Mouse (Mus musculus): ENCODE data around the gene Olfr523.
"Not testable (repeated sequence)": the region's sequence is repeated elsewhere in the genome, so short reads cannot be mapped to it uniquely, and the experiment has no call there.

Olfr523 gene

GRCm38 (mm10) chr7:140172936-140173335, at the start of gene Olfr523:
Gene Olfr523, plus strand, starts transcription at chr7:140173217.
- no peak for DNase-seq

GRCm38 (mm10) chr7:140124382-140124781, 48.6 kb upstream of the Olfr523 start:
- no peak for DNase-seq

- DNase-seq, result peak; percentile 97
These were observed 47.6 kb upstream of the Olfr523 start for GRCm38 (mm10) chr7:140125278-140126021.

GRCm38 (mm10) chr7:140126022-140126350, 47.0 kb upstream of the Olfr523 start:
- DNase-seq, result no peak

- DNase-seq, result no peak
These were observed 46.1 kb upstream of the Olfr523 start for GRCm38 (mm10) chr7:140126934-140127333.

GRCm38 (mm10) chr7:140127911-140128310, 45.1 kb upstream of the Olfr523 start:
- no peak for DNase-seq

- DNase-seq, result not testable (repeated sequence)
These were observed 40.8 kb upstream of the Olfr523 start for GRCm38 (mm10) chr7:140132184-140132583.

GRCm38 (mm10) chr7:140134033-140134432, 39.0 kb upstream of the Olfr523 start:
- not testable (repeated sequence) for DNase-seq

- DNase-seq, result no peak
These were observed 37.8 kb upstream of the Olfr523 start for GRCm38 (mm10) chr7:140135106-140135770.

GRCm38 (mm10) chr7:140137135-140138020, 35.6 kb upstream of the Olfr523 start, which contains the start of gene Mtg1:
Gene Mtg1, plus strand, starts transcription at chr7:140137564.
- peak; percentile 97 for DNase-seq

GRCm38 (mm10) chr7:140138021-140138310, 35.1 kb upstream of the Olfr523 start:
- DNase-seq, result no peak

GRCm38 (mm10) chr7:140141350-140141749, 31.7 kb upstream of the Olfr523 start:
- DNase-seq, result peak; percentile 78

GRCm38 (mm10) chr7:140144550-140144949, 28.5 kb upstream of the Olfr523 start:
- DNase-seq, result no peak

- peak; percentile 16 for DNase-seq
These were observed 19.6 kb upstream of the Olfr523 start for GRCm38 (mm10) chr7:140153383-140153782.

- no peak for DNase-seq
These were observed 19.2 kb upstream of the Olfr523 start for GRCm38 (mm10) chr7:140153829-140154217.

GRCm38 (mm10) chr7:140154218-140154927, 18.6 kb upstream of the Olfr523 start, which contains the start of gene Sprn:
Gene Sprn, minus strand, starts transcription at chr7:140154877.
- no peak for DNase-seq

GRCm38 (mm10) chr7:140160363-140160762, 12.7 kb upstream of the Olfr523 start:
- DNase-seq, result no peak

- no peak for DNase-seq
These were observed 8.4 kb upstream of the Olfr523 start, which contains the start of gene Olfr522 for GRCm38 (mm10) chr7:140164664-140165063. Gene Olfr522, minus strand, starts transcription at chr7:140164764.

- no peak for DNase-seq
These were observed 5.1 kb upstream of the Olfr523 start for GRCm38 (mm10) chr7:140167950-140168349.

- no peak for DNase-seq
These were observed 3.6 kb upstream of the Olfr523 start for GRCm38 (mm10) chr7:140169386-140169785.

GRCm38 (mm10) chr7:140170863-140171262, 2.2 kb upstream of the Olfr523 start:
- no peak for DNase-seq

- no peak for DNase-seq
These were observed 6.2 kb downstream of the Olfr523 start for GRCm38 (mm10) chr7:140179176-140179575.

GRCm38 (mm10) chr7:140180692-140181091, 7.7 kb downstream of the Olfr523 start:
- no peak for DNase-seq
